Mouse (Mus musculus) B cell, adult 67 days (primary cell): ENCODE measurements around the gene Pdxp. TPM values are rescaled to one million over a fixed set of nuclear protein-coding genes. Genes with fewer than 3 reads are reported as not detected.

Source experiments
- total RNA-seq, 2 experiments: library from RNA; stranded (reverse); gene quantifications; 4 replicates each; pipeline ENCODE4 v1.2.4; 2023

The Pdxp gene
- 1 to 10 TPM; 9.8 to 9.9 TPM for total RNA-seq

DNA sequence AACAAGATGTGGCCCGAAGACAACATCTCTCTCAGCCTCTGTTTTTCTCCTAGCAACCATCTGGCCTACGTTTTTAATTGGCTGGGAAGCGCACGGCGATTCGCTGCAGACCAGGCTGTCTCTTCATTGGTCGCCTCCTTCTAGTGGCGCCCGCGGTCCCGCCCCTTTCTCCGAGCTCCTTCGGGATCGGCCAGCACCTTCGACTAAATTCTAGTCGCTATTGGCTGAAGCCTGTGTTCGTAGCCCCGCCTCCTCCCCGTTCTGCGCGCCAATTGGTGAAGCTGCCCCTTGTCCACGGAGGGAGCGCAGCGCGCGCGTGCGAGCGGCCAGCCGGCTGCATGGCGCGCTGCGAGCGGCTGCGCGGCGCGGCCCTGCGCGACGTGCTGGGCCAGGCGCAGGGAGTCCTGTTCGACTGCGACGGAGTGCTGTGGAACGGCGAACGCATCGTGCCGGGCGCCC is at the start of gene Pdxp:
Pdxp (plus strand) TSS at position 288 of the 459 bp plus-strand sequence.

DNA sequence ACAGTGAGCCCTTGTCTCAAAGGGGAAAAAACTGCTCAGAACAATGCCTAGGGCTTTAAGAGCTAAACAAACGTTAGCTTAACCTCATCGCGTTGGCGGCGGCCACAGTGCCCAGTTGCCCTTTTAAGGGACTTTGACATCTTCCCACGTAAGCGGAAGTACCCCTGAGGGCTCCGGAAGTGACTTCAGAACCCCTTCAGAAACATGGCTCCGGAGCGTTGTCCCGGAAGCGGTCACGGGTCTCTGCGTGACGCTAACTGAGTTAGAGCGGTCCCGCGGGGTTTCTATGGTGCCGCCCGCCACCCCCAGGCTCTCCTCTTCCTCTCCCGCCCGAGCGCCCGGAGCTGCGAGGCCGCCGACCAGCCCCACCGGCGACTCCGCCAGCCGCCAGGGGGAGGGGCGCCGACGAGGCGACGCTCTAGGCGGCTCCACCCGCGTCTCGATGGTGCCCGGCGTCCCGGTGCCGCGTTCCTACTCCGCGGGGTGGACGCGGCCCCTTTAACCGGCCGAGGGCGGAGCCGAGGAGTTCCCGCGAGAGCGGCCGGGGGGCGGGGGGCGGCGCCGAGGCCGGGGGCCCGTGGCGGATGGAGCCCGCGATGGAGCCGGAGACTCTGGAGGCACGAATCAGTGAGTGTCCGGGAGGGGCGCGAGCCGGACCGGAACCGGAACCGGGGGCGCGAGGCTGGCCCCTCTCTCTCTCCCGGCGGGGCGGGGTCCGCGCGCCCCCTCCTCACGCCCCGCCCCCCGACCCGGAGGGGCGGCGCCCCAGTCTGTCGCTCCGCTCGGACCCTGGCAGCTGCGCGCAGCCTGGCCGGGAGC is 36.5 kb upstream of the Pdxp start, which contains the start of gene Gga1:
Gga1 (plus strand) TSS at position 200 of the 819 bp plus-strand sequence.

DNA sequence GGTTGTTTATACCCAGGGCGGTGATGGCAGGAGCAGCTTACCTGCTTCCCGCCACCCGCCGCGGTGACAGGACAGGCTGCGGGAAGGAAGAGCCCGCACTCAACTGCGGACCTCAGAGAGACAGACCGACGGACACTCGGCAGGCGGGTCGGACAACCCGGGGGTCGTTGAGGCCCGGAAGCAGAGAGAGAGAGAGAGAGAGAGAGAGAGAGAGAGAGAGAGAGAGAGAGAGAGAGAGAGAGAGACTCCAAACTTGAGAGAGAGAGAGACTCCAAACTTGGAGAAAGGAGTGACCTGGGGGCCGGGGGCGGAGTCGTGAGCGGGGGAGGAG is 14.3 kb upstream of the Pdxp start, which contains the start of gene Gm49510:
Gm49510 (plus strand) TSS at position 259 of the 331 bp plus-strand sequence.

DNA sequence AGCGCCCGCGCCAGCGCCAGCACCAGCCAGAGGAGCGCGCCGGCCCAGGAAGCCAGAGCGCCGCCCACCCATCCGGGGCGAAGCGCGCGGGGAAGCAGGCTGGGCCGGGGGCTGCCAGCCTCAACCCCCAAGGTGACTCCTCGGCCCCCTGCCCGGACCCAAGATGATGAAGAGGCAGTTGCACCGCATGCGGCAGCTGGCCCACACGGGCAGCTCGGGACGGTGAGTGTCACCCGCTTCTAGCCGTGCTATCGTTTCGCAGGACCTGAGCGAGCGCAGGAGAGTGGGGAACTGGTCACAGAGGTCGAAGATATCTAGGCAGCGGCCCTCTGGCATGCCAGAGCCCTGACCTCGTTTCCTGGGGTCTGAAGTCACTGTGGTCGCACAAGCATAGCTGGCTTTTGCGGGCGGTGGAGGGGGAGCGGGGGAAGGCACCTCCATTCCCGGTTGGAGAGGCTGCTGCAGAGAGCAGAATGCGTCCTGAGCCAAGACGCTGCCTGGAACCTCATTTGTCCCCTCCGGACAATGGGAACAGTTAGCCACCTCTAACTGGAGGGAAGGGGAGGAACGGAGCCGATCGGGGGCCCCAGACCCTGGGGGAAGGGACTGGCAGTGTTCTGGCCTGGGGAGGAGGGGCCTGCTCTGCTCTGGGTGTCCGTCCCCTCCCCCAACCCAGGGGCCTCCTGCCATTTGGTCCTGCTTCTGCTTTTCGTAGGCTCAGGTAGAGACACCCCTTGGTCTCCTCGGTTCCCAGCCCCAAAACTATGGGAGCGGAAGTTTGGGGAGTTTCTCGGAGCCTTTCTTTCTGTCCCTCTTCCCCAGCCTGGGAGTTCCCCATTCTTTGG is 13.8 kb upstream of the Pdxp start, which contains the start of gene Sh3bp1:
Sh3bp1 (plus strand) TSS at position 29 of the 845 bp plus-strand sequence.

DNA sequence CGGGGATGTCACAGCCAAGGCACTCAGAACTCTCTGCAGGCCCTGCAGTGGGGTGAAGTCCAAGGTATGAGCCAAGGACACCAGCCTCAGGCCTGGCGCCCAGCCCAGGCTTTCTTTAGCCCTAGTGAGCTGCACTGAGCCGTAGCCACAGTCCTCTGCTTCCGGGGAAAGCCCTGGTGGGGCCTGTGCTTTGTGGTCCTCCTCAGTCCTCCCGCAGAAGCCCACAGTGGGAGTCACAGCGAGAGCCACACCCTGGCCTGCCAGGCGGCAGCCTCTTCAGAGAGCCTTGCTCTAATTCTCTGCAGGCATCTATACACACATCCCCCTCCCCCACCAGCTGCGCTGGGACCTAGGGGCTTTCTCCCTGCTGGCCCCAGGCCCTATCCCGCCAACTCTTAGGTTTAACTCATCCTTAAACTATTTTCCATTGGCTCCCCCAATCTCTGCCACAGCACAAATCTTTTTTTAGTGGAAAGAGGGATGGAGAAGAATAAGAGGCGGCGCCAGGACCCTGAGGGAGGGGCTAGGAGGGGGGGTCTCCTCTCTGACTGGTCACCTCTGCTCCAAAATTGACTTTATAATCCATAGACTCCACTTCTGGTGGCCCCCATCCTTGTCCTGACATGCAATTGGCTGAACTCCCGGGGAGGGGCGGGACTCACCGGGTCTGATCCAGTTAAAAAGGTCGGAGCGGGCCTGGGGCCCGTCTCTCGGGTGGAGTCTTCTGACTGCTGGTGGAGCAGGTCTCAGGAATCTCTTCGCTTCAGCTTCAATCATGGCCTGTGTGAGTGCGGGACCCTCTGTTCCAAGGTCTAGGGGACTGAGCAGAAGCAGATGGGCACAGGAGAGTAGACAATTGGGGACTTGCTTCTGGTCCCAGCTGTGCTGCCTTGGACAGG is 12.6 kb downstream of the Pdxp start, which contains the start of gene Lgals1:
Lgals1 (plus strand) TSS at position 705 of the 899 bp plus-strand sequence.

DNA sequence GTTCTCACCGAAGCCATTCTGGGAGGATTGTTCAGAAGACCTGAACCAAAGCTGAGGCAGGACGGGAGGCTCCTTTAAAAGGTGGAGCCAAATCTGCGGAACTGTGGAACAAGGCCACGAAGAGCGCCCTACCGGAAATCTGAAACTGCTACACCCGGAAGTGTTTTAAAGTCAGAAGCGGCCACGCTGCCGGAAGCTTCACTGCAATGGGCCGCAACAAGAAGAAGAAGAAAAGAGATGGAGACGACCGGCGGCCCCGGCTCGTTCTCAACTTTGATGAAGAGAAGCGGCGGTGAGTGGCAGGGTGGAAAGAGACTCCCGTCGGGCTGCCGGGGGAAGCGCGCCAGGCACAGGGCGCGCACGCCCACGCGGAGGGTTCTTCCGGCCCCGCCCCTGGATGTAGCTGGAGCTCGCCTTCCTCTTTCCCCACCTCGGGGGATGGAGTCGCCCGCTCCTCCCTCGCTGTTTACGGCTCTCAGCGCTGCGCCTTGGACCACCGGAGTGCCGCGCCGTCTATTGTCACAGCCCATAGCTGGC is 21.1 kb downstream of the Pdxp start, which contains the start of gene Nol12:
Nol12 (plus strand) TSS at position 150 of the 537 bp plus-strand sequence.

DNA sequence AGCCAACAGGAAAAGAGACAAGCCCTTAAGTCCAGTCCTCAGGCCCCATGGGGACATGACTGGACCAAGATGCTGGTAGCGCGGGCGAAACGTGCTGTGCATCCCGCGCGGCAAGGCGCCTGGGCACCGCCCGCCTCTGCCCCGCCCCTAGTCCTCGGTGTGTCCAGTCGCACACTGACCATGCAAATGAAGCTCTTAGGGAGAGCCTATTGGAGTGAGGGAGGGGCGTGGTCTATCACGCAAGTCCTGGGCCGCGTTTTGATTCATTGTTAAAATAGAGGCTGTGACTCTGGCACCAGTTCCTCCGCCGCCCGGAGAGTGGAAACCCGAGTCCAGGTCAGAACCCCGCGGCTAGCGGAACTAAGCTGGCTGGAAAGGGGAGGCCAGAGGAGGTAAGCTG is 33.9 kb downstream of the Pdxp start, which contains the start of gene Triobp:
Triobp (plus strand) TSS at position 68 of the 400 bp plus-strand sequence.

Other genes with a start within 250 kb of the Pdxp start
- gene Elfn2, start 195.1 kb upstream of the Pdxp start, total RNA-seq: under 1 TPM in 1 of 2 experiments, not detected in 1; 0.12 TPM
- 100 to 1,000 TPM in 1 of 2 experiments, 10 to 100 TPM in 1; 83.2 to 100 TPM for gene Mfng, start 140.4 kb upstream of the Pdxp start, total RNA-seq
- under 1 TPM in 1 of 2 experiments, not detected in 1; 0.38 TPM for gene Card10, start 110.9 kb upstream of the Pdxp start, total RNA-seq
- gene Cdc42ep1, start 71.3 kb upstream of the Pdxp start, total RNA-seq: not detected
- not detected for gene Lgals2, start 58.4 kb upstream of the Pdxp start, total RNA-seq
- 10 to 100 TPM; 74.7 to 77.9 TPM for gene Gga1, start 36.7 kb upstream of the Pdxp start, total RNA-seq
- gene Gm49510, start 14.3 kb upstream of the Pdxp start, total RNA-seq: under 1 TPM in 1 of 2 experiments, not detected in 1; 0.80 TPM
- gene Sh3bp1, start 14.2 kb upstream of the Pdxp start, total RNA-seq: 10 to 100 TPM; 60.9 to 70.6 TPM
- 10 to 100 TPM in 1 of 2 experiments, 1 to 10 TPM in 1; 7.2 to 10.1 TPM for gene Lgals1, start 12.8 kb downstream of the Pdxp start, total RNA-seq
- gene Nol12, start 21.0 kb downstream of the Pdxp start, total RNA-seq: 10 to 100 TPM; 36.2 to 47.2 TPM
- 10 to 100 TPM; 46.6 to 65.7 TPM for gene Triobp, start 33.8 kb downstream of the Pdxp start, total RNA-seq
- gene H1f0, start 114.5 kb downstream of the Pdxp start, total RNA-seq: 1 to 10 TPM; 1.9 to 2.1 TPM
- not detected for gene Galr3, start 128.0 kb downstream of the Pdxp start, total RNA-seq
- gene Ankrd54, start 149.0 kb downstream of the Pdxp start, total RNA-seq: 10 to 100 TPM; 38.2 to 38.8 TPM
- 100 to 1,000 TPM; 114 to 115 TPM for gene Eif3l, start 161.3 kb downstream of the Pdxp start, total RNA-seq
- gene Micall1, start 195.0 kb downstream of the Pdxp start, total RNA-seq: 10 to 100 TPM; 50.9 to 53.1 TPM
- 10 to 100 TPM; 56.6 to 57.0 TPM for gene Polr2f, start 227.1 kb downstream of the Pdxp start, total RNA-seq
- not detected for gene 1700088E04Rik, start 227.3 kb downstream of the Pdxp start, total RNA-seq